Mouse (Mus musculus) 3134 (cell line): ENCODE data around the gene Iqgap3.

Experiments used
- DNase-seq: peaks from one replicate; pipeline ENCODE4 v3.0.0-alpha.2; 2011; ENCODE audit warnings: low spot score; ENCODE audit not compliant: insufficient read length; ENCODE audit errors: extremely low read depth

The Iqgap3 gene

DNA sequence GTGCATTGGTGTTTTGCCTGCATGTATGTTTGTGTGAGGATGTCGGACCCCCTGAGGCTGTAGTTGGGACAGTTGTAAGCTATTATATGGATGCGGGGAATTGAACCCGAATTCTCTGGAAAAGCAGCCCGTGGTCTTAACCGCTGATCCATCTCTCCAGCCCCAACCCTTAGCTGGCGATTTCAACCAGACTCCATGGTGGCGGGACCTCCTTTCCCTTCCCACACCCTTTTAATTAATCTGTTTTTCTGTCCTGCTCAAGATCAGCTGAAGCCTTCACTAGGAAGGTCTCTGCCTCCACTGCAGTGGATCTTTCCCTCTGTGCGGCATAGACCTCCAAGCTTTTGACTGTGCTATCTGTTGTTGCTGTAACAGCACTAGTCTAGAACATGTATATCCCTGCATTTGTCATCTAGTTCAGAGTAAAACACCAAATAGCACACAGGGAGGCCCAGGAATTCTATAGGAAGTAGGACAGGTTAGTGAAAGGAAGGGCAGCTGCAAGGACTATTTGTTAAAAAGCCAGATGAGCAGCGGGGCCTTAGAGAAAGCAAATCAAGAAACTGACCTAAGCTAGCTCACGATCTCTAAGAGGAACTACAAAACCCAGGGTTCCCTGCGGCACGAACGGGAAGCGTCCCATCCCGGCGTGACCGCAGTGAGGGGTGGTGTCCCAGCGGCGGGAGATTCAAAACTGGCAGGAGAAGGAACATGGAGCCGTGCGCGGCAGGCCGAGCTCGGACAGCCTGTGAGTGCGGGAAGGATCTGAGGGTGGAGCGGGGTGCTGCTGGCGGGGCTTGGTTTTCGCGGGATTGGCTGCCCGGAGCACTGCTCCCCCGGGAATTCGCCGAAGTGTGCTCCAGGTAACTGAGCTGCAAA is at the start of gene Iqgap3:
TSS of gene Iqgap3 (plus strand) at position 627 of the 879 bp plus-strand sequence.
- DNase-seq: peak; percentile 91

DNA sequence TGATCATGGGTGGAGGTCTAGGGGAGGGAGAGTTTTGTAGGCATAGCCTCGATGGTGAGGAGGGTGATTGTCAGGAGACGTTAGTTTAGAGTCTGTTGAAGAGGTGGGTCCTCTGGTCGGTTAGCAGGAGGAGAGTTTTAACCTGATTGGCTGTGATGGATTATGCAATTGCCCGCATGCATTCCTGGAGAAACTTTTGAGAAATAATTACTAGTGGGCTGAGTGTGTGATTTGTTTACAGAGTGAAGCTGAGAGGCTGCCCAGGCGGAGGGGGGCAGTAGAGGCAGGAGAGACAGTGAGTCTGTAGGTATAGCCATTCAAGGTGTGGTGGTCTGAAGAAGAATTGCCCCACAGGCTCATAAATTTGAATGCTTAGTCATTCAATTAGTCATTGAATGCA is 48.3 kb upstream of the Iqgap3 start:
- DNase-seq: no peak

DNA sequence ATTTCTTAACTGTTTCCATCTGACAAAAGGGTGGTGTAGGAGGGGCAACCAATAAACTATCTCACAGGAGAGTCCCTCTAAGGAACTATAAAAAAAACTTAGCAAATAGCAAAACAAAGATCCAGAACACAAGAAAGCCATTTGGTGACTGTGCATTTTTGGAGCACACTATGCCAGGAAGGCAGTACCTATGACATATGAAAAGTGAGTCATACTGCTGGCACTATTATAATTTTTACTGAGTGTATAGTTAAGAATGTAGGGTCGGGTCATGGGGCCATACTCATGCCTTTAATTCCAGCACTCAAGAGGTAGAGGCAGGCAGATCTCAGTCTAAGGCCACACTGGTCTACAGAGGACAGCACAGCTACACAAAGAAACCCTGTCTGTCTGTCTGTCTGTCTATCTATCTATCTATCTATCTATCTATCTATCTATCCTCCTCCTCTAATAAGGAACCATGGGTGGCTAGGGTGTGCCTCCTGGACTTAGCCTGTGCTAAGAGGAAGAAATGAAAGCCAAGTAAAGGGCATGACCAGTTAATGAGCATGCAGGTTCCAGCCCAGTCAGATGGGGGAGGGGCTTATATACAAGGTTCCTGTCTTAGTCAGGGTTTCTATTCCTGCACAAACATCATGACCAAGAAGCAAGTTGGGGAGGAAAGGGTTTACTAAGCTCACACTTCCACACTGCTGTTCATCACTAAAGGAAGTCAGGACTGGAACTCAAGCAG is 46.0 kb upstream of the Iqgap3 start:
- DNase-seq: peak; percentile 47

DNA sequence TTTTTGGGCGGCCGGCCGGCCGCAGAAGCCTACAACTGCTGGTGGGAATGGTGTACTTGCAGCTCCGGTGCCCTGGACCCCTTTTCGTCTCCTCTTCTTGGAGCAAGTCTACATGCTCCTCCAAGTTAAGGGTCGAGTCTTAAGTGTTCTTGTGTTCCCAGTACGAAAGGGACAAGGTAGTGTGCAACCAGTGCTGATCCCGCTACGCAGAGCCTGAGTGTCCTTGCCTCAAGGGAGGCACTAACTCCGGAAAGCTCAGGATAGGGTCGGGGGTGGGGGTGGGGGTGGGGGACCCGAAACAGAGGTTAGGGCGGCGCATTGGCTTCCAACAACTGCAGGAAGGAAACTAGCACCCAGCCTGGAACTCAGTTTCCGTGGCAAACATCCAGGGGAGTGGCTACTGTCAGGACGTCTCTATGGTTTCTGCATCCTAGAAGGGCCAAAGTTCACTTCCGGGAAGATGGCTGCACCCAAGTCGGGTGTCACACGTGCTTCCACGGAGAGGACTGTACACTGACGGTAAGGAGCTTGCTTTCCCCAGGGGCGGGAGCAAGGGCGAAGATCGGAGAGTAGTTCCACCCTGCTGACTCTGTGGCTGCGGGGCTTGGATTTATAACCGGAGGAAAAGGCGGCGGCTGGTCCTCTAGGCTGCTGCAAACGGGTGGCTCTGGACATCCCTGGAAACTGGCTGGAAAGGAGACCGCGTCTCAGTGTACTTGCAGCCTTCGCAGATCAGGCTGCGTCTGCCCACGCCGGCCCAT is 38.9 kb upstream of the Iqgap3 start, which contains the start of gene Gpatch4:
TSS of gene Gpatch4 (plus strand) at position 448 of the 761 bp plus-strand sequence.
- DNase-seq: peak; percentile 83

DNA sequence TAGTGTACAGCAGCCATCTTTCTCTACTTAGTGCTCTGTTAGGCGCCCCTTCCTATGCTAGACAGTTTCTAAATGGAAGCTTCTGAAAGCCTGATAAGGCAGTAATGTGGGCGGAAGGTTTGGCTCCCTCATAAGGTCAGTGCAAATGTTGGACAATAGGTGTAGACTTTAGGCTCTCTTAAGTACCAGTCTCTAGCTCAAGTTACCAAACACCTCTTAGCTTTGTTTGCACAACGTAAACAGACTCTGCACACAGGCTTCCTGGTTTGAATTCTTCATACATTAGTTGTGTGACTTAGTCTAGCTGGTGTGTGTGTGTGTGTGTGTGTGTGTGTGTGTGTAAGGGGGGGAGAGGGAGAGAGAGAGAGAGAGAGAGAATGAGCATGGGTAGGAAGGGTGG is 32.2 kb upstream of the Iqgap3 start:
- DNase-seq: no peak

DNA sequence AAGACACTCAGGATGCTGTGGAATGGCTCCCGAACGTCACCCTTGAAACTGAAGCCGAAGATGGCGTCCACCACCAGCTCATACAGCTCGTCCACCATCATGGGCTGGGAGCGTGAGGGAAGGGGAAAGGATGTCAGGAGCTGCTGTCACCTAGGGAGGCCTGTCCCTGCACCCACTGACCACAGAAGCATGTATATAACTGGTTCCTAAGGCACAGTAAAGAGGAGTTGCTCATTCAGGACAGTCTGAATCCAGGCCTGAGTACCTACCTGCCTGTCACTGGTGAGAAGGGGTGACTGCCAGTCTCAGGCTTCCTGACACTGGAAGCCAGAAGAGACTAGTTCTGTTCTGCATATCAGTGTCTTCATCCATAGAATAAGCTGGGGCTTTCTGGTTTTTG is 24.7 kb upstream of the Iqgap3 start:
- no peak for DNase-seq

DNA sequence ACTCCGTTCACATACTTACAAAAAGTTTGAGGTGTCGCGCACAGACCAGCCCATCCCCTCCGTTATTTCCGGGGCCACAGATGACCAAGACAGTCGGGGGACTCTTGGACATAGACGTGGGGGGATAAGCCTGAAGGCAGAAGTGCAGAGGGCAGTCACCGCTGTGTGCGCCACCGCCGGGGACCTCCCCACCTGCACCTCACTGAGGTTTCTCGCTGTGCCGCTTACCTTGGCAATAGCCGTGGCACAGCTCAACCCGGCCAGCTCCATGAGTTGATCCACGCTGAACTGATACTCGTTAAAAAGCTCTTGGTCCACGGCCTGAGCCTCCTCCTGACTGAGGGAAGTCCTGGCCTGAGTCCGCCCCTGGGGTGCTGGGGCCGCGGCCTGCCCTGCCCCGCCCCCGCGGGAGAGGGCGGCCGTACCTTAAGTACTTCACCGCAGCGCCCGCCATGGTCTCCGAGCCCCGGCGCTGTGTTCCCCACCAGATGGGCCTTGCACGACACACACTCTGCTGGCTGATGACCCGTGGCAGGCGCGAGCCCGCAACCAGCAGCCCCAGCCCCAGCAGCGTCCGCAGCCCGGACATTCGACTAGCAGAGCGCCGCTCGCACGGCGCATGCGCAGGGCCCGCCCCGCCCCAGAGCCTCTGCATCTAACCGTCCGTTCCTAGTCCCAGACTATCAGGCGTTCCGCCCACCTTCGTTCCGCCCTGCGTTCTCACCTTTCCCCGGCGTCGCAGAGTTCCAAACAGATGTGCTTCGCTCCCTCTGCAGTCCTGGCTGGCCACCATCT is 23.7 kb upstream of the Iqgap3 start, which contains the start of gene Naxe:
TSS of gene Naxe (minus strand) at position 594 of the 795 bp plus-strand sequence.
- peak; percentile 96 for DNase-seq

DNA sequence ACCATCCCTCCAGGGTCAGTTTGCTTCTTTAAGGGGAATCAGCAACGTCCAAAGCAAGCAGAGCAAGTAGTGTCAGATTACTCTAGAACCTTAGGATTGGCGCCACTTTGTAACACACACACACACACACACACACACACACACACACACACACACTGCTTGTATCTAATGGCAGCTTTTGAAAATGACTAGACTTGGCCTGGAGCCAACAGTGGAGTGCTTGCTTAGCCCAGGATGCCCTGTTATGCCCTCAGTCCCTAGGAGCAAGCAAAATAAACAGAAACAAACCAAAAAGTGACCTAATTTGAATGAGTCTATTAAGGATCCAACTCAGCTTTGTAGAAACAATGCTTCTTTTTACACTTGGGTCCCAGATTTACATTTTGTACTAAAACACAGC is 13.4 kb upstream of the Iqgap3 start:
- DNase-seq: peak; percentile 31

DNA sequence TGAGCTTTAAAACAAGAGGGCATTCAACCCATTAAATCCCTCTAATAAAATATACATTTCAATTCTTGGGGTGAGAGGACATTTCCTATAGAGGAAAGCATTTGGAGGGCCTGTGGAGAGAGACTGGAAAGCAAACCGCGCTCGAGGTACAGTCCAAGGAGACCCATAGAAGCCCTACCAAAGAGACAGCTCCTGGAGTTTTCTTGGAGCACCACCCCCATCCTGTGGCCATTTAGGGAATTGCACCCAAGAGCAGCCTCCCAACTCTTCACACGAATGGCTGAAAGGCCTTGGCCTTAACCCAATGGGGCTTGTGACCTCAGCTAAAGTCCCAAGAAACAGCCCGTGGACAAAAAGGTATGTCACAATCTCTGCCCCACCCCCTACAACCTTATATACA is 10.0 kb upstream of the Iqgap3 start:
- peak; percentile 53 for DNase-seq

DNA sequence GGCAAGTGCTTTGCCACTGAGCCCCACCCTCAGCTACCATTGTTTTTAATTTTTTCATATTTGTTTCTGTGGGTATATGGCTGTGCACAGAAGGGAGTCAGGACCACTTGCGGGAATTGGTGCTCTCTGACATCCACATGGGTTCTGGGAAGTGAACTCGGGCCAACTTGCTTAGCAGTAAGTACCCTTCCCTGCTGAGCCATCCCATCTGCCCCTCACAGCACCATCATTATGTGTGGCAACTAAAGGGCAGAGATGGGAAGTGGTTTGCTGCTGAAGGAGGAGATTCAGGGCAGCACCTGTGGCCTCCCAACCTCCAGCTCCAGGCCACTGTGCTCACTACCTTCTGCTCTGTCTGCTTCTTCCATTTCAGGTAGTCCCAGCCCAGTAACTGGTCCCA is 8.1 kb upstream of the Iqgap3 start:
- DNase-seq: no peak

DNA sequence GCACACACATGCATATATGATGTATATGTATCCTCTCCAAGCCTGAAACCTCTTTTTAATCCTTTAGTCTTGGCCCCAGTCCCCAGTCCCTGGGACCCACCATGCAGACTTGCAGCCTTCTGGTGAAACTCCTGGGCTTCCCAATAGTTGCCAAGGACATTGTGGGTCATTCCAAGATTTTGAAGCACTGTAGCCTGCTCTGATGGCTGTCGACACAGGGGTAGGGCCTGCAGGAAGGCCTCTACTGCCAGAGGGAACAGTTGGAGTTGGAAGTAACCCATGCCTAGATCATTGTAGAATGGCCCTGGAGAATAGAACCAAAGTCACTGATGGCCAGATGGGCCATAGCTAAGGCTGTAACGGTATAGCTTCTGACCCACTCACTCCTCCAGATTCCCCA is 7.4 kb upstream of the Iqgap3 start:
- no peak for DNase-seq

DNA sequence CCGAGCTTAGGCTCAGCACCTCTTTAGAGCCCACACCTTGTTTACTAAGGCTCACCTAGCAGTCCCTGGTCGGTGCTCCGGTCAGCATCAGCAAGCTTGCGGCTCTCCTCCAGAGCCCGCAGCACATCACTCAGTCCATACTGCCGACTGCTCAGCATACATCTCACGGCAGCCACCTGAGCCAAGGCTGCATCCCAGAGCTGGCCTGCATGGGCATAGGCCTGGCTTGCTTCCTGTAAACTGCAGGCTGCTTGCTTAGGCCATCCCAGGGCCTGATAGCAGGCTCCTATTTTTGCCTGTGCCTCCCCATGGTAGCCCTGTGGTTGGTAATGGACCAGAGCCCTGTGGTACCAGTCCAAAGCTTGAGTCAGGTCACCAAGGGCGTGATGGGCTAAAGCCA is 7.0 kb upstream of the Iqgap3 start:
- DNase-seq: no peak

DNA sequence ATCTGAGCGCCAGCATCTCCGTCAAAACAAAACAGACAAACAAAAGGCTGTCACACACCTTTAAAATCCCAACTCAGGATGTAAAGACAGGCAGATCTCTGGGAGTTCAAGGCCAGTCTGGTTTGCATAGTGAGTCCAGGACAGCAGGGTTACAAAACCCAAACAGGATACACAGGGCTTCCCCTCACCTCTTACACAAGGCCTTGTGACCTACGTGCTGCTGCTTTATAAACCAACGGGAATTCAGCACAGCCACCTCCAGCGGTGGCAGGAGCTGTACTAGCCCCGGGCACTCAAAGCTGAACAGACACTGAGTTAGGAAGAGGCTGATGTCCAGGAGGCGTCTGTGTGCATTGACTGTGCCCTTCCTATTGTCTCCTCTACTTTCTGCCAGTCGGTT is 4.3 kb upstream of the Iqgap3 start:
- no peak for DNase-seq

DNA sequence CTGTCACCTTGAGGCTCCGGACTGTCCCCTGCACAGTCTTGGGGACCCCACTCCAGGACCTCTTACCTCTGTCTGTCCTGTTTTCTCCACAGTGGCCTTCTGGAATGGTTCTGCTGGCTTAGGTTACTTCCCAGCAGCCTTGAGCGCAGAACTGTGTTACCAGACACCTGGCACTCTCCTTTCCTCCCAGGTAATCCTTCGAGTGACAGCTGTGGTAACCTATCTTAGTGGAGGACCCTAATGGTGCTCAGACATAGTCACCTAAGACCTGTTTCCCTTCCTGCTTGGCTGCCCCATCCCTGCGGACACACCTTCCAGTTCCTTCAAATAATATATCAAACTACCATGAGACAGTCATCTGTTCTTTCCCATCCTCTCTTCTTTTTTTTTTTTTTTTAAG is 3.6 kb upstream of the Iqgap3 start, which contains the start of gene Ttc24:
TSS of gene Ttc24 (minus strand) at position 101 of the 400 bp plus-strand sequence.
- DNase-seq: no peak

DNA sequence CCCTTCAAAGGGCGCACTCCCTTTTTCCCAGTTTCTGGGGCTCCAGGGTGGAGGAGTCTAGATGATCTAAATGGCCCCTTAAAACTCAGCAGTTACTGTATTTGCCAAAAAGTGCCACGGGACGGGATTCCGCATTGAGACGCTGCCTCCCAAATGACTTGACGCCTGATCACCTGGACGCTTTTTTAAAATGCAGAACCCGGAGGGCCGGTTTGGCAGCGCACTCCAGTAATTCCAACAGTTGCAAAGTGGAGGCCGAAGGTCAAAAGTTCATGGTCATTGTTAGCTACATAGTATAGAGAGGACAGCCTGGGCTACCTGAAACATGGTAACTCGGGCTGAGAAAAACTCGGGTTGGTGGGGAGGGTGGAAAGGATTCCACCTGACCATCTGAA is 450 bp downstream of the Iqgap3 start:
- DNase-seq: no peak

DNA sequence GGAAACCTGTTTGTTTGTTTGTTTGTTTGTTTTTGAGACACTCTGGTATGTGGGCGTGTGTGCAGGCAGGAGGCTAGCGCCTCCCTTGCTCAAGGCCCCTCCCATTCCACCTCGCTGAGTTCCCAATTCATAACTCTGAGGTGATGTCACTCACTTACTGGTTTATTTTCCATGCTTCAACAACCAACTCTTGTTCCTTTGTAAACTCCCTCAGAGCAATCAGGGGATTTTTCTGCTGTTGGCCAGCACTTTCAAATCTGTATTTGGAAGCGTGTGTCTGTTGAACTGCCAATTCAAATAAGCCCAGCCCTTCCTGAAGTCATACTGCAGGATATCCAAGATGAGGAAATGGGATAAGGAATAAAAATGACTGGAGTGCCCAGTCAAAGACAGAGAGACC is 892 bp downstream of the Iqgap3 start:
- DNase-seq: peak; percentile 75

DNA sequence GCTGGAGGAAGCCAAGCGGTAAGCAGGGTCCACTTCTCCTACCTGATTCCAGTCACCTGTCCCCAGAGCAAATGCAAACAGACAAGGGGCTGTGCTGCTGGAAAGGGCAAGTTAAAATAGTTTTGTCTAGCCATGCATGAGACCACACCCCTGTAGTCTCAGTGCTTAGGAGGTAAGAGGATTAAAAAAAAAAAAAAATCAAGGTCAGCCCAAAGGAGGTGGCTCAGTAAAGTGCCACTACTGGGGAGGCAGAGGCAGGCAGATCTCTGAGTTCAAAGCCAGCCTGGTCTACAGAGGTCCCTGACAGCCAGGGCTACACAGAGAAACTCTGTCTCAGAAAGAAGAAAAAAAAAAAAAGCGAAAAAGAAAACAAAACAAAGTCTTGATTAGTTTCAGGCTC is 2.2 kb downstream of the Iqgap3 start:
- DNase-seq: no peak

DNA sequence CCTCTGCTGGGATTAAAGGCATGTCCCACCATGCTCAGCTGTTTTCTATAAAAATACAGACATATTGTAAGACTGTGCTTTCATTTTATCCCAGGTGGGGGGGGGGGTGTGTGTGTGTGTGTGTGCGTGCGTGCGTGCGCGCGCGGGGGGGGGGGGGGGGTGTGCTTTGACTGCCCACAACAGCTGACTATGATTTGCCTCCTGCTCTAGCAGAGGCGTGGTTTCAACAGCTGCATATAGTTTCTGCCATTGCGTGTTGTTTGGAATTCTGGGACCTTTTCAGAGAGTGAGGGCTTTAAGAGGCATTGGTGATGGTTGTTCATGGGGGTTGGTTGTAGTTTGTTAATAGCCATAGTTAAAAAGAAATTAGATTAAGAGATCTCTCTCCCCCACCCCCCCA is 3.7 kb downstream of the Iqgap3 start:
- no peak for DNase-seq

DNA sequence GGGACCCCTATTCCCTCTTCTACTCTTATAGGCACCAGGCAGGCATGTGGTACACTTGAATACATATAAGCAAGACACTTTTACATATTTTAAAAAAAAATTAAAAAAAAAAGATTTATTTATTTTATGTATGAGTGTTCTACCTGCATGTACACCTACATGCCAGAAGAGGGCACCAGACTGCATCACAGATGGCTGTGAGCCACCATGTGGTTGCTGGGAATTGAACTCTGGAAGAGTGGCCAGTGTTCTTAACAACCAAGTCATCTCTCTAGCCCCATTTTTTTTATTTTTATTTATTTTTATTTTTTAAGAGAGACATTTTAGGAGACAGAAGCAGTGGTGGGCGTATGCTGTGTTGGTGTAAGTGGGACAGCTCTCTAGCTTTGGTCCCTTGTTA is 5.9 kb downstream of the Iqgap3 start:
- DNase-seq: peak; percentile 45

DNA sequence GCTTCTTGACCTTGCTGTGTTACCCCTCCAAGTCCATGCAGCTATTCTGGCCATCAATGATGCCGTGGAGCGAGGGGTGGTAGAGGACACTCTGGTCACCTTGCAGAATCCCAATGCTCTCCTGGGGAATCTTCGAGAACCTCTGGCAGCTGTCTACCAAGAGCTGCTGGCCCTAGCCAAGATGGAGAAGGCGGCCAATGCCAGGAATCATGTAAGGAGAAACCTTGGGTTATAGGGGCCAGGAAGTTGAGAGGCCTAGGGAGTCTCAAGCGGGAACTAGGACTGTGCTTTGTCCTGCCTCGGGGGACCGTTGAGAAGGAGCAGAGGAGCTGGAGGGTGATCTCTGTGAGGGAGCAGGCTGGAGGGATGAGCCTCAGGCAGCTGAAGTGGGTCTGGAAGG is 8.3 kb downstream of the Iqgap3 start:
- no peak for DNase-seq
